Mouse (Mus musculus): ENCODE results near the gene Tspan1.
A peak's percentile ranks its signal among the peaks of the same experiment; 100 is the strongest.

Gene Tspan1

GRCm38 (mm10) chr4:116167404-116167803 is at the start of gene Tspan1:
Gene Tspan1, minus strand, starts transcription at chr4:116167601.
- DNase-seq (ENCODE audit: low read depth, low spot score) = no peak

DNA sequence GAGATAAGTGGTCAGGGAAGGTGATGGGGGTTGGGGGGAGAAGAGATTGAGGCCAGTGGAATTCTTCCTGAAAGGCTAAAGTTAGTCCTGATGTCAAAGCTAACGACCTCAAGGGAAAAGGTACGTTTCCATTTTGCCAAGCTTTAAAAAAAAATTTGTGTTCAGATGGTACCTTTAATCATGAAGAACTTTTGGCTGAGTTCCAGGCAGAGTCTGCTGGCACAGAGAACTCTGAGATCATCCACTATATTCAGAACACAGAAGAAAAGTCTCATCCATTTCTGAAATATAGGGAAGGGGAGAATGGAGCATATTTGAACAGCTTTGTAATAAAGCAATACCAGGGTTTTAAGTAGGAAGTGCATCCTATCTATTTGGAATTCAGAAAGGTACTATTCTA is 49.6 kb upstream of the Tspan1 start:
- DNase-seq (ENCODE audit: low read depth, low spot score) = no peak

DNA sequence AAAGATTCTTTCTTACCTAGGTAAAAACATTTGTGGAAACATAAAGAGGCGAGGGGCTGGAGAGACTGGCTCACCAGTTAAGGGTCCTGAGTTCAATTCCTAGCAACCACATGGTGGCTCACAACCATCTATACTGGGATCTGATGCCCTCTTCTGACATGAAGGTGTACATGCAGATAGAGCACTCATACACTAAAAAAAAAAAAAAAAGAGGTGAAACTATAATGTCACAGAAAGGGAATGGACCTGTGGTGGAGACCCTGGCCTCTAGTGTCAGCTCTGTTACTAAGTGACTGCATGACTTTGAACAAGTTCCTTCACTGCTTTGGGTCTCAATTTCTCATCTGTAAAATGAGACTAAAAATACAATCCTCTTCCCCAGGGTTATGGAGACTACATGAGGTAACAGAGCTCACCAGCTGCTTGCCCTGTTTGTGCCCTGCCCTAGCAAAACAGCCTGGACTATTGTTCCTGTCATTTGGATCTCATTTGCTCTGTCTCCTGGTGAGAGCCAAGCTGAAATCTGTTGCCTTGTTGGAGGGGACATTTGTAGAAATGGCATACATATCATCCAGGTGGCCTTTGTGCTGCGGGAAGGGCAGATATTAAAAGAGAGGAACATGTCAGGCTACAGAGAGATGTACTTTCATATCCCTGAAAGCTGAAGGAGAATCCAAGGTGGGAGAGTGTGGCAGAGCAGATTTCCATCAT is 48.6 kb upstream of the Tspan1 start:
- no peak for DNase-seq (ENCODE audit: low read depth, low spot score)

DNA sequence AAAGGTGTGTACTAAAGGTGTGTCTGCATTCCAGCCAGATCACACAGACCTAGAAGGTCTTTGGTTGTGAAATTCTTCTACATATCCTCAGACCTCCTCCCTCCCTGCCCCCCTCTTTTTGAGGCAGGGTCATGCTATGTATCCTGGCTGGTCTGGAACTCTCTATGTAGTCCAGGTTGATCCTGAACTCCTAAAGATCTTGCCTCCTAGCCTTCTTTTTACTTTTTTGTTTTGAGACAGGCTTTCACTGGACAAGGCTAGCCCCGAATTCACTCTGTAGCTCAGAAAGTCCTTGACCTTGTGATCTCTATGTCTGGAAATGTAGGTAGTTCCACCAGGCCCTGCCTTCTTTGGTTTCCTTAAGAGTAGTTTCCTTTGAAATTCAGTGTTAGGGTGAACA is 41.5 kb upstream of the Tspan1 start:
- DNase-seq (ENCODE audit: low read depth, low spot score) = no peak

DNA sequence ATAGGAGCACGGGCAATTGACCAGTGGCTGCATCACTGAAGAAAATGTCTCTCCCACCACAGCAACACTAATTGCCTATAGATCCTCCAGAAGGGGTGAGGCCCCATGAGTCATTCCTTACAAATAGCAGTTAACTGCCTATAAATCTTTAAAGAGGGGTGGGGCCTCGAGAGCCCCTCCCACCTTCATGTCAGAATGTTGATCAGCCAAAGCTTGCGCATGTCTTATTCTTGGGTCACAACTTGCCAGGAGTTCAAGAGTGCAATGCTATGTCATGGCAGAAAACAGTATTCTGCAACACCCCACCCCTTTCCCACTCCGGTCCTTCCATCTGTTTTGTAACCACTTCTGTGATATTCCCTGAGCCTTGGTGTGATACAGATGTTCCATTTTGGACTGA is 39.1 kb upstream of the Tspan1 start:
- no peak for DNase-seq (ENCODE audit: low read depth, low spot score)

- no peak for DNase-seq (ENCODE audit: low read depth, low spot score)
These were observed 37.0 kb upstream of the Tspan1 start for GRCm38 (mm10) chr4:116204422-116204821.

DNA sequence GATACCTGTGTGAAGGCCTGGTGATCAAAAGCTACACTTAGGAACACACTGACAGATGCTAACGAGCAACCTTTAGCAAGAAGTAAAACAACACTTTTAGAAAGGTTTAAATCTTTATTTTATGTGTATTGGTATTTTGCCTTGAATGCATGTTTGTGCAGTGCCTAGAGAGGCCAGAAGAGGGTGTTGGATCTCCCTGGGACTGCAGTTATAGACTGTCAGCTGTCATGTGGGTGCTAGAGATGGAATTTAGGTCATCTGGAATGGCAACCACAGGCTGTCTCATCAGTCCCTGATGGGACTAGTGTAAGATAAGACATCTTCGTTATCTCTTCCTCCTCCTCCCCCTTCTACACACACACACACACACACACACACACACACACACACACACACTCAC is 31.0 kb upstream of the Tspan1 start:
- DNase-seq (ENCODE audit: low read depth, low spot score) = peak; percentile 32

DNA sequence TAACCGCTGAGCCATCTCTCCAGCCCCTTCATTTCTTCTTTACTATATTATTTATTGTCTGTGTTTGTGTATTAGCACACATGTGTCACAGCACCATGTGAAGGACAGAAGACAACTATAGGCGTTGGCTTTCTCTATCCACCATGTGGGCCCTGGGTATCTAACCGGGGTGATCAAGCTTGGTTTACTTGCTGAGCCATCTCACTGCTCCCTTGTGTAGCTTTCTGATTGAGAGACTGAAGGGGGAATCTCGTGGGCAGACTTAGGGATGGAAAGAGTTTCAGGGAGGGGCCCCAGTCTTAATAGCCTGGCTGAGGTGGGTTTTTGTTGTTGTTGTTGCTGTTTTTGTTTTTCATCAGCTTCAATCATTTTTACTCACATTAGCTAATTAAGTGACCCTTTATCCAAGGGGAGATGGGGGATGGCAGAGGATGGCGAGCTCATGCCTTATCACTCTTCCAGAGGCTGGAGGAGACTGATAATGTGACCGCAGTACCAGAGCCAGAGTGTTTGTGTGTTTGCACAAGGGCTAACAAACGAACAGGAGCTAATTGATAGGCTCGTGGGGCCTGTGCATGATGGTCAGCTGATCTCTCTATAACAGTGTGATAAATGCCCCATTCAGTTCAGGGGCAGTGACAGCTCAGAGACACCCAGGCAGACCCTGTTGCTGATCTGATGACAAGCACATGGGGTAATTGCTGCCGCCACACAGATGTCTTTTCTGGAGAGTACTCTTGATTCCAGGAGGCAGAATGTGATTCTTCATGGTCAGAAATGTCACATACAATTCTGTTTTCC is 26.4 kb upstream of the Tspan1 start:
- DNase-seq (ENCODE audit: low read depth, low spot score) = no peak

DNA sequence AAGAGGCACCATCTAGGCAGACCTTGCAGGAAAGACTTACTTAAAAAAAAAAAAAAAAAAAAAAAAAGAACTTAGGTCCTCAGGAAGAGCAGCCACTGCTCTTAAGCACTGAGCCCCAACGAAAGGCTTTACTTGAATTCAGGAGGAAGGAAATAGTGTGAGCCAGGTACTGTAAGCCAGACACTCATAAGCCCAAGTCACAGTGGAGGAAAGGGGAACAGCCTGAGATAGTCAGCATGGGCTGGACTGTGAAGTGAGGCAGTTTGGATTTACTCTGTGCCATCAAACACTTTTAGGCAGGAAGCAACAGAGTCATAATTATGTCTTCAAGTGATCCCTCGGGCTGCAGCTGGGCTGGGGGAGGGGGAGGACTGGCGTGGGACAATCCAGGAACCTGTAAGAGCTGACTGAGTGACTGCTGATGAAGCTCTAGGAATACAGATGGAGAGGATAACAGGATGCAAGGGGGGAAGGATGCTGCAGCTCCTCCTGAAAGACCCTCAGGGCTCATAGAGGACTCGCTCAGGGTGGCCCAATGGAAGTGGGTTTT is 25.0 kb upstream of the Tspan1 start:
- DNase-seq (ENCODE audit: low read depth, low spot score) = no peak

- no peak for DNase-seq (ENCODE audit: low read depth, low spot score)
These were observed 17.7 kb upstream of the Tspan1 start for GRCm38 (mm10) chr4:116185083-116185482.

DNA sequence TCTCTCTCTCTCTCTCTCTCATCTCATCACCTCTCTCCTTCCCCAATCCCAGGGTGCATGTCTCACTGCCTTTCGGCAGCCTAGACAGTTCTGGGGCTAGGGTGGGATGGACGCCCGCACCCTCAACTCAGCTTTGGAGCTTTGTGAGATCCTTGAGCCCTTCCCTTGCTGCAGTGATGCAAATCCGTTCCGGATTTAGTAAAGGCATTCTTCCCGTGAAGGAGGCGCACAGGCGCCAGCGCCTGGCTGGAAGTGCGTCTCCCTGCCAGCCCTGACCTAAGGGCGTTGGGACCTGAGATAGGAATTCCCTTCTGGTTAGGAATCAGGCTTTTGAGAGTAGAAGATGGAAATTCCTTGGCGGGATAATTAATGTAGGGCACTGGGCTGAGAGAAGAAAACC is 15.3 kb upstream of the Tspan1 start:
- no peak for DNase-seq (ENCODE audit: low read depth, low spot score)

DNA sequence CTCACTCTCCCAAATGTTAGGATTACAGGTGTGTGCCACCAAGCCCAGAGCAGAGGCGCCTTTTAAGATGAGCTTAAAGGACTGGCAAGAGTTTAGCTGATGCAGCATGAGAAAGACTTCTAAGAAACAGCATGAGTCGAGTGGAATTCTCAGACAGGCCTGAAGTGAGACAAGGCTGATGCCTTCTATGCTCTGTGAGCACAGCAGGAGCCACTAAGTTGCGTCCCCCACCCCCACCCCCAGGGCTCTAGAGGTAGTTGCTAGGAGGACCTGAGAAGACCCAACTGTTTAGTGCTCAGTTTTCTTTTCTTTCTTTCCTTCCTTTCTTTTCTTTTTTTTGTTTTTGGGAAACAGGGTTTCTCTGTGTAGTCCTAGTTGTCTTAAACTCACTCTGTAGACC is 14.7 kb upstream of the Tspan1 start:
- DNase-seq (ENCODE audit: low read depth, low spot score) = no peak

GRCm38 (mm10) chr4:116177140-116177539 is 9.7 kb upstream of the Tspan1 start:
- peak; percentile 73 for DNase-seq (ENCODE audit: low read depth, low spot score)

DNA sequence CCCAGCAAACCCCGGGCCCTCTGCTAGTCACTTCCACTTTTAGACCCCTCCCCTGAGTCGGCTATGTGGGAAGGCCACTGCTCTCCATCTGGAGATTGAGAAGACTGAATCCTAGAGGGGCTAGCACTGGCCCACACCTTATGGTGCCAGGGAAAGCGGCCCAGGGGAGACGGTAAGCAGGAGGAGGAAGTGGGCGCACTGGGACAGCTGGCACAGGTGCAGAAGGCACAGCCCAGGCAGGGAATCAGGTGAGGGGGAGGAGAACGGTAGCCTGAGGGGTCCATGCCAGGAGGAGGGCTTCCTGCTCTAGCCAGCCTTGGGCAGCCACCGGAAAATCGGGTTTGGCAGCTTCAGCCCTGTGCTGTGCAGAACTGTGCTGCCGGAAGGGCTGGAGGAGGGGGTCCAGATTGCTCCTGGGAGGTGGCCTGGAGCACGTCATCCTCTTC is 9.2 kb upstream of the Tspan1 start:
- DNase-seq (ENCODE audit: low read depth, low spot score) = no peak

- no peak for DNase-seq (ENCODE audit: low read depth, low spot score)
These were observed 8.5 kb upstream of the Tspan1 start for GRCm38 (mm10) chr4:116175711-116176542.

DNA sequence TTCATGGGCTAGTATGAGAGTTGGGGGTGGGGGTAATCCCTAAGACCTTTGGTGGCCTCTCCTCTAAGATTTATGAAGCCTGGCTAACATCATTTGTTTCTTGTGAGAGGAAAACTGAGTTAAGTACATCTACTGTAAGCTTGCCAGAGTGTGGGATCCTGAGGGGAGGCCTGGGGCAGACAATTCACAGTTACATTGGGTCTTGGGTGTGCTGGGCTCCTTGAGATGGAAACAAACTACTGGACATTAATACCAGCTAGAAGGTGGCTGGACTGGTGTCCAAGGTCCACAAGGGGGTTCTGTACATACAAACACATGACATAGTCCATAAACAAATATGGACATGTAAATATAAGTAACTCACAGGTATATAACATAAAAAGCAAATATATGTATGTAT is 7.7 kb upstream of the Tspan1 start:
- no peak for DNase-seq (ENCODE audit: low read depth, low spot score)

DNA sequence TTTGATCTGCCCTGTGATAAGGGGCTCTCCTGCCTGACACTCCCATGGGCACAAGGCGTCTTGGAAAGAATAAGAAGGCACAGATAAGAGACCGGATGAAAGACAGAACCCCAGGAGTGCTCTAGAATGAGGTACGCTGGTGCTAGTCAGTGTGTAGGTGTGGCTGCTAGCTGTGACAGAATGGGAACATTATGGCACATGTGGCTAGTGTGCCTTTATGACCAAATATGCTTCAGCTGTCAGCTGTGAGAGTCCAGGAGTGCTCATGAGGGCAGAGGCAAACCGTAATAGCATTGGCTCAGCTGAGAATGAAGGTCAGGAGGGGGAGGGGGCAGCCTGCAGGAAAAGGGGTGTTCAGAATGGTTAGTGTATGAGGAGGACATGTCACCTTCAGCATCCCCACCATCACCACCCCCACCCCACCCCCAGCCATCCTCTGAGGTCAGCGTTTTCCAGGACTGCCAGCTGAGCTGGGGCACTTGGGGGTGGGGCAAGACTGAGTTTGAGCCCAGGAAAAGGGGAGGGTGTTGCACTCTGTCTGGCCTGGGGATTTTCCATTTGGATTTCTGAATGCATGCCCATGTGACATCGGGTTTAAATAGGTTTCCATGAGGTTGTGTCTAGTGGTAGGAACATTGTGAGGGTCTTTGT is 7.2 kb upstream of the Tspan1 start:
- no peak for DNase-seq (ENCODE audit: low read depth, low spot score)

- DNase-seq (ENCODE audit: low read depth, low spot score) = no peak
These were observed 6.4 kb upstream of the Tspan1 start for GRCm38 (mm10) chr4:116173752-116174151.

- no peak for DNase-seq (ENCODE audit: low read depth, low spot score)
These were observed 5.7 kb upstream of the Tspan1 start, which contains the start of the genes 1700042G07Rik and Gm49337 for GRCm38 (mm10) chr4:116173072-116173471. Gene 1700042G07Rik, plus strand, starts transcription at chr4:116173372. Gene Gm49337, plus strand, starts transcription at chr4:116173384.

DNA sequence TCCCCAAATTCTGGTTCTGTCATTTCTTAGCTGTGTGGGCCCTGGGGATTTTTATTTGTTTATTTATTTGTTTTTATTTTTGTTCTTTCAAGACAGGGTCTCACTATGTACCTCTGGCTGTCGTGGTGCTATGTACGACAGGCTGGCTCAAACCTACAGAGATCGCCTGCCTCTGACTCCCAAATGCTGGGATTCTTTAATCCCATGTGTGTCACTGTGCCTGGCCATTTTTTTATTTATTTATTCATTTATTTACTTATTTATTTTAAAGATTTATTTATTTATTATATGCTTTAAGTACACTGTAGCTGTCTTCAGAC is 1.9 kb upstream of the Tspan1 start:
- DNase-seq (ENCODE audit: low read depth, low spot score) = no peak

- no peak for DNase-seq (ENCODE audit: low read depth, low spot score)
These were observed 1.4 kb upstream of the Tspan1 start for GRCm38 (mm10) chr4:116168617-116169352.
